Mouse (Mus musculus): Measurements from ENCODE around the gene Ptprt. TPM values are rescaled to one million over a fixed set of nuclear protein-coding genes. Genes with fewer than 3 reads are reported as not detected.
A peak's percentile ranks its signal among the peaks of the same experiment; 100 is the strongest.

Ptprt gene
- polyA plus RNA-seq, 1 experiment from 2014 or later, result 23.6 TPM

DNA sequence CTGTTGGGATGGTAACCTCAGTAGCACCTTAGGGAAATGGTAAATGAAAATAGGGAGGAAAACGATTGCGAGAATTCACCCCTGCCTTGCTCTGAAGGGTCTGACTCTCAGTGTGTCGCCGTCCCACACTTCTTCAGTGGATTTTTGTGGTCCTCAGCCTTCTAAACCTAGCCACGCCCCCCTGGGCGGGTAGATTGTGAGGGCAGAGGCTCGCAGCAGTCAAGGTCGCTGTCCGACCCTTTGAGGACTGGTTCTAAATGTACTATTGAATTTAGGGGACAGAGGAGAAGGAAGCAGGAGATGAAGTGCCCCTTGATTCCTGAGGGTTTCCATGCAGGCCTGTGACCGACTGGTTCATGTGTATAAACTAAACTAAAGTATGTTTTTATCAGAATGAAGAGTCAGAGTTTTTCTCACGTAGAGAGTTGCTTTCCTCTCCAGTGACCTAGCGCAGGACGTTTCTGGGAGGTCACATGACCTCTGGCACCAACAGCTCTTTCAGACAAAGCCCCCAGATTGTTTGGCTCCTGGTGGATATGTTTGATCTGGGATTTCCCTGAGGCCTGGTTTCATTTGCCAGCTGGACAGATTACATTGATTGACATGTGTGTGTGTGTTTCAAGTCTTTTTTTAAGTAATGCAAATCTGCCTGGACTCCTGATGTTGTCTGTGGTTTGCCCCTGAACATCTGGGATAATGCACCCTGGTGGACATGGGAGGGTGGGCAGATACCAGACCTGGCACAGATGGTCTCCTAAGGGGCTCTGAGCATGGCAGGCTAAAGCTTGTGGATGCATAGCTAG, 1161.6 kb downstream of the Ptprt start:
- WGBS, result 10% methylated on average over 13 of the region's 13 CpGs
- no peaks in the 10 kb centered on the region for H3K27me3 ChIP-seq (ENCODE audit: control insufficient read depth, insufficient read depth, low read length)
- no peak overlapping the region; the same call in 1 of the 2 replicates for H3K9ac ChIP-seq (replicated peaks; ENCODE audit: low read depth, low read length)
- H3K4me3 ChIP-seq (ENCODE audit: low read depth, low read length), result peak overlapping the region; percentile 20
- peak overlapping the region; percentile 45 for H3K4me2 ChIP-seq (ENCODE audit: low read depth, low read length)
- H3K9me3 ChIP-seq (ENCODE audit: control insufficient read depth, low read length), result no peaks in the 10 kb centered on the region
- H3K36me3 ChIP-seq (ENCODE audit: control insufficient read depth, insufficient read depth, low read length), result no peaks in the 10 kb centered on the region
- ATAC-seq (ENCODE audit: low read depth), result no peak
- no peak overlapping the region for H3K27ac ChIP-seq (ENCODE audit: low read depth, low read length)
- 0 out of 2 replicates have a peak, but pooled peaks cover 3% of the 10 kb centered on the region for H3K4me1 ChIP-seq (ENCODE audit: control insufficient read depth, insufficient read depth, low read length)

GRCm38 (mm10) chr2:161498449-161499096, 1162.4 kb downstream of the Ptprt start:
- peak overlapping the region; percentile 45 for H3K4me2 ChIP-seq (ENCODE audit: low read depth, low read length)
- H3K9ac ChIP-seq (replicated peaks; ENCODE audit: low read depth, low read length), result no peak overlapping the region; the same call in 1 of the 2 replicates
- no peaks in the 10 kb centered on the region for H3K36me3 ChIP-seq (ENCODE audit: control insufficient read depth, insufficient read depth, low read length)
- H3K9me3 ChIP-seq (ENCODE audit: control insufficient read depth, low read length), result no peaks in the 10 kb centered on the region
- 13% methylated on average over 13 of the region's 13 CpGs for WGBS
- no peak overlapping the region for H3K27ac ChIP-seq (ENCODE audit: low read depth, low read length)
- H3K27me3 ChIP-seq (ENCODE audit: control insufficient read depth, insufficient read depth, low read length), result no peaks in the 10 kb centered on the region
- ATAC-seq (ENCODE audit: low read depth), result no peak
- H3K4me1 ChIP-seq (ENCODE audit: control insufficient read depth, insufficient read depth, low read length), result 0 out of 2 replicates have a peak, but pooled peaks cover 3% of the 10 kb centered on the region
- peak overlapping the region; percentile 20 for H3K4me3 ChIP-seq (ENCODE audit: low read depth, low read length)

GRCm38 (mm10) chr2:161481741-161482140, 1179.2 kb downstream of the Ptprt start:
- Histone ChIP-seq H3K27ac (ENCODE audit: low read depth, low read length) (no peak overlapping the region), H3K9ac (replicated peaks; ENCODE audit: low read depth, low read length) (no peak overlapping the region), H3K27me3 (ENCODE audit: control insufficient read depth, insufficient read depth, low read length) (no peaks in the 10 kb centered on the region), H3K9me3 (ENCODE audit: control insufficient read depth, low read length) (no peaks in the 10 kb centered on the region), H3K4me3 (ENCODE audit: low read depth, low read length) (no peak overlapping the region), H3K36me3 (ENCODE audit: control insufficient read depth, insufficient read depth, low read length) (no peaks in the 10 kb centered on the region), H3K4me2 (ENCODE audit: low read depth, low read length) (no peak overlapping the region), H3K4me1 (ENCODE audit: control insufficient read depth, insufficient read depth, low read length) (no peaks in the 10 kb centered on the region)
- 73% methylated on average over 1 of the region's 1 CpGs for WGBS
- no peak for ATAC-seq (ENCODE audit: low read depth)

DNA sequence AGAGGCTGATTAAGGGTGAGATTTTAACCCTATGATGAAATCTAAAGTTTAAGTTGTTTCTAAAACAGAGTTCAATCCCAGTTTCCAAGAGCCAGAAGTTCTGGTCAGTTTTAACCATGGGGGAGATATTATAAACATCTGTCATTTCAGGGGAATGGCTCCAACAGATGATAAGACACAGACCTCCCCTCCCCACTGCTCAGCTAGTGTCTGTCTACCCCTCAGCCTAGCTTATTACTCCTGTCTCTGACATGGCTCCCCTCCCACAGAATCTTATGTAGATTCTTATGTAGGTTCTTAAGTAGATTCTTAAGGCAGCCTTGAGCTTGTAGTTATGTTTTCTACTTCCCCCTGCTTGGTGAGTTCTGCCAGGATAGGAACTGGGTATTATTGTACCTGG, 1180.5 kb downstream of the Ptprt start:
- Histone ChIP-seq H3K4me1 (ENCODE audit: control insufficient read depth, insufficient read depth, low read length) (no peaks in the 10 kb centered on the region), H3K27me3 (ENCODE audit: control insufficient read depth, insufficient read depth, low read length) (no peaks in the 10 kb centered on the region), H3K27ac (ENCODE audit: low read depth, low read length) (no peak overlapping the region), H3K36me3 (ENCODE audit: control insufficient read depth, insufficient read depth, low read length) (no peaks in the 10 kb centered on the region), H3K4me2 (ENCODE audit: low read depth, low read length) (no peak overlapping the region), H3K9ac (replicated peaks; ENCODE audit: low read depth, low read length) (no peak overlapping the region), H3K9me3 (ENCODE audit: control insufficient read depth, low read length) (no peaks in the 10 kb centered on the region), H3K4me3 (ENCODE audit: low read depth, low read length) (no peak overlapping the region)
- no peak for ATAC-seq (ENCODE audit: low read depth)

All from neural tube, embryonic 14.5 days (tissue).